Mouse (Mus musculus) hematopoietic stem cell, adult 5-6 weeks (primary cell): ENCODE measurements around the gene Hopx. TPM values are rescaled to one million over a fixed set of nuclear protein-coding genes. Genes with fewer than 3 reads are reported as not detected.

ENCODE experiments used
- ATAC-seq, 2 experiments: fragments of 125-278 bp in 1 of 2; replicated peaks in 1 of 2; 2 replicates each; pipeline ENCODE4 v1.8.0; 2016 to 2017; ENCODE audit warnings: inconsistent platforms in 2 of 2, mild to moderate bottlenecking in 2 of 2, moderate number of reproducible peaks in 2 of 2, low read depth in 1 of 2, moderate TSS enrichment in 1 of 2; ENCODE audit not compliant: low FRiP score in 2 of 2, poor library complexity in 2 of 2, severe bottlenecking in 2 of 2, insufficient read depth in 1 of 2, low TSS enrichment in 1 of 2
- total RNA-seq: library from RNA; stranded (forward); fragments of 172-1452, 232-1000 nt; gene quantifications from 2 replicates; pipeline ENCODE4 v1.2.3, GENCODE M21; 2017

The Hopx gene
- total RNA-seq, 1 experiment from 2014 or later, result 2.6 TPM

GRCm38 (mm10) chr5:77136684-77137224 lies 21.8 kb upstream of the Hopx start:
- ATAC-seq, result no peak

- no peak for ATAC-seq
Observed at GRCm38 (mm10) chr5:77134961-77135360, 20.0 kb upstream of the Hopx start.

GRCm38 (mm10) chr5:77134465-77134864 lies 19.5 kb upstream of the Hopx start:
- ATAC-seq, result peak; percentile 75 to 80

- ATAC-seq, result no peak
Observed at GRCm38 (mm10) chr5:77133960-77134359, 19.0 kb upstream of the Hopx start.

- ATAC-seq, result no peak
Observed at GRCm38 (mm10) chr5:77132457-77133135, 17.7 kb upstream of the Hopx start.

GRCm38 (mm10) chr5:77131879-77132278 lies 17.0 kb upstream of the Hopx start:
- ATAC-seq, result no peak

- ATAC-seq, result no peak
Observed at GRCm38 (mm10) chr5:77130310-77131020, 15.5 kb upstream of the Hopx start.

GRCm38 (mm10) chr5:77129907-77130306 lies 15.0 kb upstream of the Hopx start:
- no peak for ATAC-seq

- no peak for ATAC-seq
Observed at GRCm38 (mm10) chr5:77128854-77129253, 13.9 kb upstream of the Hopx start.

GRCm38 (mm10) chr5:77126415-77126968 lies 11.6 kb upstream of the Hopx start:
- ATAC-seq, result no peak

- peak; percentile 25 to 59; a peak in 2 of 4 replicates for ATAC-seq
Observed at GRCm38 (mm10) chr5:77124817-77125283, 9.9 kb upstream of the Hopx start.

- ATAC-seq, result peak; percentile 86 to 89
Observed at GRCm38 (mm10) chr5:77124165-77124564, 9.2 kb upstream of the Hopx start.

GRCm38 (mm10) chr5:77123597-77123996 lies 8.7 kb upstream of the Hopx start:
- ATAC-seq, result no peak

GRCm38 (mm10) chr5:77122254-77123192 lies 7.6 kb upstream of the Hopx start:
- no peak for ATAC-seq

GRCm38 (mm10) chr5:77120701-77121100 lies 5.8 kb upstream of the Hopx start:
- ATAC-seq, result no peak

- ATAC-seq, result no peak
Observed at GRCm38 (mm10) chr5:77119475-77120422, 4.8 kb upstream of the Hopx start.
